Mouse (Mus musculus): Measurements from ENCODE around the gene Cdk17.

DNA sequence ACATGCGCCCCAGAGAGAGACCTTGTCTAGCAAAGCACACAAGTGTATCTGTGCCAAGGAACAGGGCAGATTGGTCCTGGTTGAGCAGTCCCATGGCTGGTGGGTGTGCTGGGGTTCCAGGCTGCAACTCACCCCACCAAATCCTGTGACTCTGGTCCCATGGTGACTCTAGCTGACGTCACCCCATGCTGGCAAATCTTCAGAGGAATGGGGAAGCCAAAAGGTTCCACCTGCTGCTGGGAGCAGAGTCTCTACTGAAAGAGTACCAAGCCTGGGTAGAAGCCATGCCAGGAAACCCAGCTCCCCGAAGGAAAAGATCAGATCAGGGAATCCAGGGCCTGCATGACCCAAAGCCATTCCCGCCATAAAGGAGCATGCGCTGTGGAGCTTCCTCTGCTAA lies 106.8 kb downstream of the Cdk17 start:
- TF ChIP-seq CTCF (conservative IDR thresholded peaks at IDR 0.05; ENCODE audit: insufficient read depth, insufficient read length, low read depth, low read length) (no peak), POLR2A (IDR thresholded peaks at IDR 0.05; ENCODE audit: low read depth, low read length) (no peak)

Measured in kidney, adult 2 months (tissue).